ENCODE assay signal across 8 mouse cellular contexts in genomic region chr2:181364860-181365596, GRCm38 (mm10). TPM values are rescaled to one million over a fixed set of nuclear protein-coding genes. Genes with fewer than 3 reads are reported as not detected.
A peak's percentile ranks its signal among the peaks of the same experiment; 100 is the strongest.
DNase-seq lines count a peak whose midpoint lies in the region; ATAC-seq lines count a peak whose summit lies in the region.

TSS of gene Zgpat (plus strand) at chr2:181364928.
TSS of gene Arfrp1 (minus strand) at chr2:181365404.

- H3K27ac ChIP-seq in hindbrain, embryonic 15.5 days (replicated peaks) = peak within 1 kb of the TSS; percentile 95

- peak within 1 kb of the TSS; percentile 93 for H3K9ac ChIP-seq in hindbrain, embryonic 15.5 days

- under 1% methylated on average over 69 of the region's 71 CpGs for WGBS in hindbrain, embryonic 15.5 days

- H3K4me2 ChIP-seq in hindbrain, embryonic 15.5 days = peak within 1 kb of the TSS; percentile 86

- peaks cover 44% of the 10 kb centered on the region for H3K36me3 ChIP-seq in hindbrain, embryonic 15.5 days

- DNase-seq in R1 (ENCODE audit: low read depth, low spot score) = peak; percentile 92
- DNase-seq in cerebellum, postnatal 25 days = peak; percentile 94 to 96
- peak; percentile 90 to 91 for DNase-seq in frontal cortex, postnatal 36 days (ENCODE audit: low spot score in 2 of 2)
- peak; percentile 73 for DNase-seq in left cerebral cortex, adult 11 months (ENCODE audit: low spot score)
- peak; percentile 91 to 94 for DNase-seq in lung, postnatal 4 days
- DNase-seq in retina, postnatal 7 days (ENCODE audit: low read depth, low spot score) = peak; percentile 78
- DNase-seq in urinary bladder, adult 2 months (ENCODE audit: low spot score) = peak; percentile 82

- no peaks in the 10 kb centered on the region for H3K27me3 ChIP-seq in hindbrain, embryonic 15.5 days

- peak within 1 kb of the TSS; percentile 66 for H3K4me3 ChIP-seq in hindbrain, embryonic 15.5 days

- H3K4me1 ChIP-seq in hindbrain, embryonic 15.5 days (replicated peaks) = peaks cover 47% of the 10 kb centered on the region

- ATAC-seq in hindbrain, embryonic 15.5 days (ENCODE audit: low FRiP score, low read depth) = peak; percentile 92

- H3K9me3 ChIP-seq in hindbrain, embryonic 15.5 days = no peaks in the 10 kb centered on the region

RNA-seq across cellular contexts. Expression of gene Zgpat, which starts in this region (rescaled TPM):
- polyA plus RNA-seq in hindbrain, embryonic 15.5 days (2015; fragmentation: Nextera tagmentation; extraction: Ambion mirVana) = 77.0 and 84.9 TPM in 2 replicates
- polyA plus RNA-seq in urinary bladder, adult 2 months (2012; rRNA removed) = 36.7 and 41.9 TPM in 2 replicates

RNA-seq across cellular contexts. Expression of gene Arfrp1, which starts in this region (rescaled TPM):
- 81.2 and 82.7 TPM in 2 replicates for polyA plus RNA-seq in hindbrain, embryonic 15.5 days (2015; fragmentation: Nextera tagmentation; extraction: Ambion mirVana)
- polyA plus RNA-seq in urinary bladder, adult 2 months (2012; rRNA removed) = 67.5 and 73.0 TPM in 2 replicates

Comparison
In these comparisons a context has a peak if more than half of its experiments do, and no peak if none do; other contexts are left out.
1. Peak in every context shown above with its lines: DNase-seq, ATAC-seq, H3K4me3 ChIP-seq and H3K27ac ChIP-seq.